Mouse (Mus musculus) kidney, postnatal 0 days (tissue): ENCODE results near the gene Nrgn. TPM values are rescaled to one million over a fixed set of nuclear protein-coding genes. Genes with fewer than 3 reads are reported as not detected.
A peak's percentile ranks its signal among the peaks of the same experiment; 100 is the strongest.

Experiments used
- ATAC-seq: fragments of 200-750 bp; cut with Nextera tagmentation; replicated peaks from 2 replicates; pipeline ENCODE4 v1.8.0; 2017; ENCODE audit warnings: low read depth, moderate number of reproducible peaks, moderate TSS enrichment, moderate library complexity; ENCODE audit not compliant: low FRiP score
- DNase-seq: peaks from one replicate; pipeline ENCODE4 v3.0.0-alpha.2; 2016; ENCODE audit warnings: low spot score
- H3K27ac ChIP-seq: fragments of 300-500 bp; sonication (generic); 2 replicates; pipeline ENCODE4 v1.5.1; 2014; ENCODE audit warnings: mild to moderate bottlenecking
- H3K27me3 ChIP-seq: fragments of 300-500 bp; sonication (generic); 2 replicates; pipeline ENCODE4 v1.6.1; 2014; ENCODE audit warnings: low read length, mixed read lengths; ENCODE audit not compliant: insufficient read depth
- H3K36me3 ChIP-seq: fragments of 300-500 bp; sonication (generic); 2 replicates; pipeline ENCODE4 v1.6.1; 2014; ENCODE audit warnings: low read length, mixed read lengths; ENCODE audit not compliant: insufficient read depth
- H3K4me1 ChIP-seq: fragments of 300-500 bp; sonication (generic); replicated peaks from 2 replicates; pipeline ENCODE4 v1.6.1; 2014; ENCODE audit warnings: antibody characterized with exemption, low read length, mixed read lengths; ENCODE audit not compliant: insufficient read depth
- H3K4me2 ChIP-seq: fragments of 300-500 bp; sonication (generic); 2 replicates; pipeline ENCODE4 v1.6.1; 2014; ENCODE audit warnings: mild to moderate bottlenecking, low read length, moderate library complexity, mixed read lengths
- H3K4me3 ChIP-seq: fragments of 300-500 bp; sonication (generic); replicated peaks from 2 replicates; pipeline ENCODE4 v1.5.1; 2014; ENCODE audit warnings: low read depth, low read length
- H3K9ac ChIP-seq: fragments of 300-500 bp; sonication (generic); 2 replicates; pipeline ENCODE4 v1.6.1; 2014; ENCODE audit warnings: low read depth, low read length
- H3K9me3 ChIP-seq: fragments of 300-500 bp; sonication (generic); replicated peaks from 2 replicates; pipeline ENCODE4 v1.6.1; 2016; ENCODE audit warnings: low read length, inconsistent platforms, mixed read lengths
- CTCF ChIP-seq: IDR thresholded peaks from 2 replicates; pipeline ENCODE4 v1.5.1; 2016; ENCODE audit warnings: antibody characterized with exemption, low read depth, mild to moderate bottlenecking, moderate library complexity
- WGBS: fragments of 180-500 bp; shearing (Covaris S2); extraction: QIAGEN DNeasy Blood & Tissue Kit; methylation state at CpG from one replicate; pipeline ENCODE4 v1.1.7; 2014; 5-methylcytosine and 5-hydroxymethylcytosine counted together
- polyA plus RNA-seq: library from polyadenylated mRNA; unstranded; fragments of >200 nt; fragmentation: Nextera tagmentation; extraction: Ambion mirVana; gene quantifications from 2 replicates; pipeline ENCODE4 v1.2.1, GENCODE M21; 2015

Nrgn gene
- polyA plus RNA-seq, 1 experiment from 2014 or later: 3.3 TPM

GRCm38 (mm10) chr9:37592025-37592424, 39.3 kb upstream of the Nrgn start:
- no peaks in the 10 kb centered on the region for H3K36me3 ChIP-seq
- H3K4me2 ChIP-seq: no peak overlapping the region
- ATAC-seq (no peak), DNase-seq (no peak)
- TF ChIP-seq CTCF: no peak
- no peaks in the 10 kb centered on the region for H3K27me3 ChIP-seq
- WGBS: 75% methylated on average over 2 of the region's 2 CpGs
- H3K9ac ChIP-seq: no peak overlapping the region
- no peak overlapping the region for H3K4me3 ChIP-seq
- H3K9me3 ChIP-seq: no peaks in the 10 kb centered on the region
- no peaks in the 10 kb centered on the region for H3K4me1 ChIP-seq
- H3K27ac ChIP-seq: no peak overlapping the region

- H3K27ac ChIP-seq: no peak overlapping the region
- WGBS: 88% methylated on average over 4 of the region's 4 CpGs
- TF ChIP-seq CTCF: no peak
- ATAC-seq (no peak), DNase-seq (no peak)
- H3K4me3 ChIP-seq: no peak overlapping the region
- H3K4me2 ChIP-seq: no peak overlapping the region
- H3K27me3 ChIP-seq: no peaks in the 10 kb centered on the region
- no peaks in the 10 kb centered on the region for H3K9me3 ChIP-seq
- no peaks in the 10 kb centered on the region for H3K4me1 ChIP-seq
- H3K36me3 ChIP-seq: no peaks in the 10 kb centered on the region
- H3K9ac ChIP-seq: no peak overlapping the region
Observed at GRCm38 (mm10) chr9:37590381-37590780, 37.7 kb upstream of the Nrgn start.

GRCm38 (mm10) chr9:37586718-37587117, 34.0 kb upstream of the Nrgn start:
- Histone ChIP-seq H3K4me3 (no peak overlapping the region), H3K9ac (no peak overlapping the region), H3K4me2 (no peak overlapping the region), H3K36me3 (no peaks in the 10 kb centered on the region), H3K27ac (no peak overlapping the region), H3K27me3 (no peaks in the 10 kb centered on the region), H3K9me3 (no peaks in the 10 kb centered on the region), H3K4me1 (no peaks in the 10 kb centered on the region)
- TF ChIP-seq CTCF: no peak
- no peak for ATAC-seq
- WGBS: 83% methylated on average over 4 of the region's 4 CpGs
- DNase-seq: no peak

GRCm38 (mm10) chr9:37583594-37583993, 30.9 kb upstream of the Nrgn start:
- no peak overlapping the region for H3K4me3 ChIP-seq
- H3K9ac ChIP-seq: no peak overlapping the region
- H3K4me2 ChIP-seq: no peak overlapping the region
- 76% methylated on average over 5 of the region's 5 CpGs for WGBS
- no peaks in the 10 kb centered on the region for H3K36me3 ChIP-seq
- no peaks in the 10 kb centered on the region for H3K9me3 ChIP-seq
- no peak overlapping the region for H3K27ac ChIP-seq
- no peak for TF ChIP-seq CTCF
- H3K27me3 ChIP-seq: no peaks in the 10 kb centered on the region
- no peaks in the 10 kb centered on the region for H3K4me1 ChIP-seq
- no peak for ATAC-seq
- DNase-seq: no peak

GRCm38 (mm10) chr9:37576436-37576930, 23.8 kb upstream of the Nrgn start:
- Histone ChIP-seq H3K4me1 (peaks cover 4% of the 10 kb centered on the region; the same call in 1 of the 2 replicates), H3K4me2 (peak overlapping the region; percentile 33), H3K9me3 (no peaks in the 10 kb centered on the region), H3K36me3 (no peaks in the 10 kb centered on the region), H3K27ac (no peak overlapping the region), H3K4me3 (no peak overlapping the region), H3K9ac (no peak overlapping the region), H3K27me3 (no peaks in the 10 kb centered on the region)
- DNase-seq (no peak), ATAC-seq (0 out of 2 replicates have a peak, but pooled peaks have one; percentile 36)
- 25% methylated on average over 14 of the region's 14 CpGs for WGBS
- TF ChIP-seq CTCF: no peak

- no peak overlapping the region for H3K4me2 ChIP-seq
- no peak overlapping the region for H3K27ac ChIP-seq
- no peak for TF ChIP-seq CTCF
- 49% methylated on average over 3 of the region's 3 CpGs for WGBS
- H3K9me3 ChIP-seq: no peaks in the 10 kb centered on the region
- H3K36me3 ChIP-seq: no peaks in the 10 kb centered on the region
- ATAC-seq (no peak), DNase-seq (no peak)
- no peak overlapping the region for H3K9ac ChIP-seq
- H3K4me1 ChIP-seq: peaks cover 25% of the 10 kb centered on the region
- H3K27me3 ChIP-seq: no peaks in the 10 kb centered on the region
- no peak overlapping the region for H3K4me3 ChIP-seq
Observed at GRCm38 (mm10) chr9:37572204-37572876, 19.6 kb upstream of the Nrgn start.
